Mouse (Mus musculus) heart, adult 2 months (tissue): Measurements from ENCODE around the gene Zscan25.
"Not testable (repeated sequence)": the region's sequence is repeated elsewhere in the genome, so short reads cannot be mapped to it uniquely, and the experiment has no call there.

Source experiments
- CTCF ChIP-seq: fragments of 200-600 bp; IDR thresholded peaks from 2 replicates; pipeline ENCODE4 v1.8.1; 2022; ENCODE audit warnings: antibody characterized with exemption, mild to moderate bottlenecking, moderate library complexity
- EP300 ChIP-seq: fragments of 200-500 bp; IDR thresholded peaks from 2 replicates; pipeline ENCODE4 v1.6.1; 2011; ENCODE audit warnings: low read depth, low read length, control low read depth; ENCODE audit not compliant: insufficient read depth
- POLR2A ChIP-seq: fragments of 200-500 bp; IDR thresholded peaks from 2 replicates; pipeline ENCODE4 v1.6.1; 2011; ENCODE audit warnings: mild to moderate bottlenecking, low read depth, low read length, control low read depth; ENCODE audit not compliant: insufficient read depth

DNA sequence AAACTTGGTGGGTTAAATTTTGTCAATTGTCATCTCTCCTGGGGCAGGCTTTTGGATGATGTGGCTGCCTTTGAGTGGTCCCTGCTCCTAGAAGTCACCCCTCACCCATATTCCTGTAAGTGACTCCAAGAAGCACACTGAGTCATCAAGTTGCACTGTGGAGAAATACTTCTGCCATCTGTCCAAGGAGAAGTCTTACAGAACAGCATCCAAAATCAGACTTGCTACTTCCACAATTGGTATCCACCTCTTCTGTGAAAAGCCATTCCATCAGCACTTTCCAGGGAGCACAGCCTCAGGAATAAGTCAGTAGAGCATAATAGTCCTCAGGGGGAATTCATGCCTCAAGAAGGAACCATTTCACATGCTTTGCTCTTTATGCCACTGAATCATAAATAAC is 58.5 kb downstream of the Zscan25 start:
- TF ChIP-seq POLR2A, CTCF, EP300: not testable (repeated sequence)
